Mouse (Mus musculus) subcutaneous adipose tissue, adult 2 months (tissue): ENCODE measurements around the gene Zfp53. TPM values are rescaled to one million over a fixed set of nuclear protein-coding genes. Genes with fewer than 3 reads are reported as not detected.

Experiments
- polyA plus RNA-seq: library from polyadenylated mRNA; depleted of rRNA; stranded (reverse); fragments of >200 nt; gene quantifications from 2 replicates; pipeline ENCODE4 v1.2.3, GENCODE M21; 2012; ENCODE audit warnings: low replicate concordance; rRNA removed

Zfp53 gene
- 1.3 and 2.1 TPM in 2 replicates for polyA plus RNA-seq

GRCm38 (mm10) chr17:21488760-21489499, at the start of gene Zfp53:
Gene Zfp53, plus strand, starts transcription at chr17:21488998.

GRCm38 (mm10) chr17:21450138-21450704, 38.6 kb upstream of the Zfp53 start, which contains the start of gene Zfp51:
Gene Zfp51, plus strand, starts transcription at chr17:21450374.

GRCm38 (mm10) chr17:21535096-21536001, 46.6 kb downstream of the Zfp53 start, which contains the start of gene Zfp52:
Gene Zfp52, plus strand, starts transcription at chr17:21535539.

Other genes starting within 250 kb of the Zfp53 start
- gene Vmn1r235, start 232.6 kb upstream of the Zfp53 start, polyA plus RNA-seq, result not detected in 2 replicates
- not detected in 2 replicates for gene Vmn1r236, start 206.1 kb upstream of the Zfp53 start, polyA plus RNA-seq
- gene Vmn1r237, start 177.1 kb upstream of the Zfp53 start, polyA plus RNA-seq, result not detected in 2 replicates
- 0.59 and 0.86 TPM in 2 replicates for gene Zfp677, start 105.2 kb upstream of the Zfp53 start, polyA plus RNA-seq
- gene Zfp54, start 65.8 kb upstream of the Zfp53 start, polyA plus RNA-seq, result 1.4 and 1.5 TPM in 2 replicates
- 1.4 and 1.5 TPM in 2 replicates for gene Zfp51, start 38.6 kb upstream of the Zfp53 start, polyA plus RNA-seq
- 0.66 and 1.0 TPM in 2 replicates for gene Zfp52, start 46.5 kb downstream of the Zfp53 start, polyA plus RNA-seq
- gene Zfp948, start 78.0 kb downstream of the Zfp53 start, polyA plus RNA-seq, result 2.4 and 2.9 TPM in 2 replicates
- 0.85 and 0.95 TPM in 2 replicates for gene Zfp983, start 161.6 kb downstream of the Zfp53 start, polyA plus RNA-seq
- not detected in 2 replicates for gene Gm10226, start 202.9 kb downstream of the Zfp53 start, polyA plus RNA-seq
- 1.7 and 2.2 TPM in 2 replicates for gene Zfp760, start 218.7 kb downstream of the Zfp53 start, polyA plus RNA-seq
- gene Zfp229, start 241.8 kb downstream of the Zfp53 start, polyA plus RNA-seq, result 1.6 and 2.3 TPM in 2 replicates